Mouse (Mus musculus): ENCODE measurements around the gene Ppt2.

DNA sequence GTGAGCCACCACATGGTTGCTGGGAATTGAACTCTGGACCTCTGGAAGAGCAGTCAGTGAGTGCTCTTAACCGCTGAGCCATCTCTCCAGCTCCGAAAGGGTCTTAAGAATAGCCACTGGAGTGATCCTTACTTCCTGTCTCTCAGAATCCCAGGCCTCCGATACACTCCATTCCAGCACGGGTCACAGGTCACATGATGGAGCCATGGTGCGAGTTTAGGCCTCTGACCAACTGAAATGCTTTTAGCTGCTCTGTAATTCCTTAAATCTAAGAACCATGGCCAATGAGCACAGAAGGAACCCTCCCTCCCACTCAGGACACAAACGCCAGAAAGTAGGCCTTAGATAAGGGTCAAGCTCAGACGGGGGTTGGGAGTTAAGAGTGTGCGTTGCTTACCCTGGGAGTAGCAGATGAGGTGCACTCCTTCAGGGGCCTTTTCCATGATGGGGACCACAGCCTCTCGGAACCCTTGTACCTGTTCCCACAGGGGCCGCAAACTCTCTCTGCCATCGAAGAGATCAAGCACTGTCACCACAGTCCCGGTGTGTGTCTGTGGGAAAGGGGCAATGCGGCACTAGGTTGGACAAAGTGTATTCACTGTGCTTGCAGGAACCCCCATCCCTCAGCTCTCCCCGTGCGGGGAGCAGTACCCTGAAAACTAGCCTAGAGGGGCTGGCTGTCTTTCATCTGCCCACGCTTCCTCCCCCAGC is 2.1 kb downstream of the Ppt2 start:
- TF ChIP-seq POLR2A (IDR thresholded peaks at IDR 0.05; ENCODE audit: control insufficient read depth, low read depth, low read length) (no peak), CTCF (IDR thresholded peaks at IDR 0.05; ENCODE audit: control insufficient read depth, insufficient read depth, insufficient replicate concordance, low read depth, low read length) (no peak)

All from testis, adult 2 months (tissue).